Mouse (Mus musculus) bone marrow macrophage, adult 2 months (primary cell): Measurements from ENCODE around the gene Plk5. TPM values are rescaled to one million over a fixed set of nuclear protein-coding genes. Genes with fewer than 3 reads are reported as not detected.
A peak's percentile ranks its signal among the peaks of the same experiment; 100 is the strongest.

ENCODE experiments used
- H3K27ac ChIP-seq: 2 replicates; pipeline ENCODE4 v1.5.1; 2012; ENCODE audit warnings: low read depth, low read length; ENCODE audit not compliant: insufficient read depth
- H3K4me1 ChIP-seq: 2 replicates; pipeline ENCODE4 v1.6.1; 2012; ENCODE audit warnings: low read length; ENCODE audit not compliant: control insufficient read depth, insufficient read depth
- H3K4me3 ChIP-seq: 2 replicates; pipeline ENCODE4 v1.5.1; 2012; ENCODE audit warnings: mild to moderate bottlenecking, low read length, moderate library complexity; ENCODE audit not compliant: insufficient read depth
- CTCF ChIP-seq: IDR thresholded peaks from 2 replicates; pipeline ENCODE4 v1.5.1; 2012; ENCODE audit warnings: low read depth, mild to moderate bottlenecking, low read length, moderate library complexity
- POLR2A ChIP-seq: IDR thresholded peaks from 2 replicates; pipeline ENCODE4 v1.6.1; 2012; ENCODE audit warnings: mild to moderate bottlenecking, low read depth, low read length, borderline replicate concordance
- polyA plus RNA-seq: library from polyadenylated mRNA; stranded (reverse); fragments of >200 nt; gene quantifications from 2 replicates; pipeline ENCODE4 v1.2.4, GENCODE M21; 2012; ENCODE audit not compliant: missing spikeins, insufficient read depth, insufficient read length

Gene Plk5
- polyA plus RNA-seq, 1 experiment = not detected

- Histone ChIP-seq H3K4me1 (no peaks in the 10 kb centered on the region), H3K4me3 (no peak overlapping the region), H3K27ac (no peak overlapping the region)
- TF ChIP-seq POLR2A = no peak
- no peak for TF ChIP-seq CTCF
Measured at GRCm38 (mm10) chr10:80371983-80372382, 15.7 kb downstream of the Plk5 start.

GRCm38 (mm10) chr10:80372706-80373105, 16.4 kb downstream of the Plk5 start:
- no peak overlapping the region for H3K27ac ChIP-seq
- H3K4me3 ChIP-seq = no peak overlapping the region
- TF ChIP-seq POLR2A = no peak
- H3K4me1 ChIP-seq = no peaks in the 10 kb centered on the region

GRCm38 (mm10) chr10:80374063-80374462, 17.8 kb downstream of the Plk5 start:
- H3K4me3 ChIP-seq = no peak overlapping the region
- TF ChIP-seq CTCF (peak; percentile 56; the same call in 1 of the 2 replicates), POLR2A (no peak)
- no peak overlapping the region for H3K27ac ChIP-seq
- H3K4me1 ChIP-seq = no peaks in the 10 kb centered on the region

- TF ChIP-seq POLR2A (no peak), CTCF (peak; percentile 84)
- Histone ChIP-seq H3K27ac (no peak overlapping the region), H3K4me3 (no peak overlapping the region), H3K4me1 (no peaks in the 10 kb centered on the region)
Measured at GRCm38 (mm10) chr10:80376160-80376559, 19.9 kb downstream of the Plk5 start.

GRCm38 (mm10) chr10:80377716-80378115, 21.5 kb downstream of the Plk5 start:
- no peak for TF ChIP-seq POLR2A
- TF ChIP-seq CTCF = peak; percentile 45
- H3K27ac ChIP-seq = no peak overlapping the region
- H3K4me3 ChIP-seq = no peak overlapping the region

GRCm38 (mm10) chr10:80382641-80383365, 26.5 kb downstream of the Plk5 start:
- H3K27ac ChIP-seq = no peak overlapping the region
- TF ChIP-seq POLR2A = no peak
- TF ChIP-seq CTCF = no peak
- no peak overlapping the region for H3K4me3 ChIP-seq
- H3K4me1 ChIP-seq = peaks cover 9% of the 10 kb centered on the region

More at GRCm38 (mm10) chr10:80377716-80378115, 21.5 kb downstream of the Plk5 start:
- H3K4me1 ChIP-seq = no peaks in the 10 kb centered on the region

- Histone ChIP-seq H3K27ac (no peak overlapping the region), H3K4me3 (no peak overlapping the region), H3K4me1 (peaks cover 14% of the 10 kb centered on the region)
- TF ChIP-seq CTCF (no peak), POLR2A (no peak)
Measured at GRCm38 (mm10) chr10:80383431-80383830, 27.2 kb downstream of the Plk5 start.

GRCm38 (mm10) chr10:80384115-80384639, 27.9 kb downstream of the Plk5 start:
- TF ChIP-seq POLR2A = no peak
- no peak for TF ChIP-seq CTCF
- H3K4me3 ChIP-seq = no peak overlapping the region
- no peak overlapping the region for H3K27ac ChIP-seq
- peaks cover 20% of the 10 kb centered on the region for H3K4me1 ChIP-seq

GRCm38 (mm10) chr10:80384709-80385108, 28.4 kb downstream of the Plk5 start:
- Histone ChIP-seq H3K27ac (no peak overlapping the region), H3K4me1 (peaks cover 24% of the 10 kb centered on the region), H3K4me3 (no peak overlapping the region)
- TF ChIP-seq CTCF = no peak
- no peak for TF ChIP-seq POLR2A

GRCm38 (mm10) chr10:80385310-80385709, 29.1 kb downstream of the Plk5 start:
- Histone ChIP-seq H3K4me1 (peaks cover 25% of the 10 kb centered on the region), H3K4me3 (peak overlapping the region; percentile 66; the same call in 1 of the 2 replicates), H3K27ac (no peak overlapping the region)
- no peak for TF ChIP-seq CTCF
- no peak for TF ChIP-seq POLR2A
